Mouse (Mus musculus) CH12.LX (cell line): ENCODE results near the gene Gh. TPM values are rescaled to one million over a fixed set of nuclear protein-coding genes. Genes with fewer than 3 reads are reported as not detected.

Source experiments
- DNase-seq: peaks from one replicate; pipeline ENCODE4 v3.0.0-alpha.2; 2013; ENCODE audit errors: extremely low read depth
- H3K27ac ChIP-seq: 2 replicates; pipeline ENCODE4 v1.5.1; 2012; ENCODE audit warnings: low read depth, mild to moderate bottlenecking, control low read depth, moderate library complexity; ENCODE audit not compliant: insufficient read depth
- H3K27me3 ChIP-seq: replicated peaks from 2 replicates; pipeline ENCODE3; 2012; ENCODE audit warnings: inconsistent platforms
- H3K36me3 ChIP-seq, 2 experiments: replicated peaks in 1 of 2; 2 replicates each; pipeline versions ENCODE3 to v1.6.1; 2012; ENCODE audit warnings: inconsistent platforms in 1 of 2, low read length in 1 of 2, mild to moderate bottlenecking in 1 of 2, mixed read lengths in 1 of 2, moderate library complexity in 1 of 2; ENCODE audit not compliant: control insufficient read depth in 1 of 2, insufficient read depth in 1 of 2
- H3K4me1 ChIP-seq, 2 experiments: 2 replicates each; pipeline ENCODE4 v1.6.1; 2012; ENCODE audit warnings: inconsistent platforms in 1 of 2, moderate library complexity in 1 of 2; ENCODE audit not compliant: insufficient read depth in 2 of 2, control insufficient read depth in 1 of 2
- H3K4me2 ChIP-seq: 2 replicates; pipeline ENCODE4 v1.6.1; 2012; ENCODE audit warnings: low read depth, mild to moderate bottlenecking, control low read depth; ENCODE audit not compliant: poor library complexity, insufficient read depth, severe bottlenecking
- H3K4me3 ChIP-seq, 3 experiments: fragments of 150-350 bp in 1 of 3; sonication (generic) in 1 of 3; replicated peaks in 1 of 3; 2 replicates each; pipeline versions ENCODE3 to v1.5.1; 2011 to 2012; ENCODE audit warnings: low read depth in 2 of 3, low read length in 2 of 3, mild to moderate bottlenecking in 2 of 3, moderate library complexity in 2 of 3, control low read depth in 1 of 3, improper control_type of control experiment in 1 of 3, inconsistent platforms in 1 of 3, mixed read lengths in 1 of 3; ENCODE audit not compliant: poor library complexity in 1 of 3
- H3K79me2 ChIP-seq: replicated peaks from 2 replicates; pipeline ENCODE4 v1.6.1; 2012; ENCODE audit warnings: mild to moderate bottlenecking, moderate library complexity; ENCODE audit not compliant: control insufficient read depth, poor library complexity, insufficient read depth, severe bottlenecking; ENCODE audit errors: extremely low read depth
- H3K9ac ChIP-seq: 2 replicates; pipeline ENCODE4 v1.6.1; 2012; ENCODE audit warnings: low read depth, mild to moderate bottlenecking, control low read depth, moderate library complexity; ENCODE audit not compliant: insufficient read depth
- H3K9me3 ChIP-seq: replicated peaks from 2 replicates; pipeline ENCODE3; 2012; ENCODE audit warnings: low read length, inconsistent platforms, mixed read lengths
- CHD1 ChIP-seq: IDR thresholded peaks from 2 replicates; pipeline ENCODE4 v1.6.1; 2012; ENCODE audit warnings: low read depth, low read length, improper control_type of control experiment, inconsistent platforms
- CTCF ChIP-seq, 2 experiments: IDR thresholded peaks in 1 of 2; conservative IDR thresholded peaks in 1 of 2; 2 replicates each; pipeline ENCODE4 v1.5.1; 2011 to 2012; ENCODE audit warnings: low read depth in 2 of 2, low read length in 2 of 2, improper control_type of control experiment in 1 of 2, inconsistent platforms in 1 of 2, mild to moderate bottlenecking in 1 of 2, moderate library complexity in 1 of 2
- E2F4 ChIP-seq: IDR thresholded peaks from 2 replicates; pipeline ENCODE4 v1.6.1; 2011; ENCODE audit warnings: low read depth, low read length, improper control_type of control experiment; ENCODE audit not compliant: insufficient replicate concordance
- ELF1 ChIP-seq: IDR thresholded peaks from 2 replicates; pipeline ENCODE4 v1.6.1; 2014; ENCODE audit warnings: low read depth, mild to moderate bottlenecking, inconsistent platforms, low read length, improper control_type of control experiment
- HCFC1 ChIP-seq: IDR thresholded peaks from 2 replicates; pipeline ENCODE4 v1.6.1; 2012; ENCODE audit warnings: low read depth, mild to moderate bottlenecking, inconsistent platforms, low read length, improper control_type of control experiment
- JUN ChIP-seq: IDR thresholded peaks from 2 replicates; pipeline ENCODE4 v1.6.1; 2011; ENCODE audit warnings: low read depth, mild to moderate bottlenecking, low read length, improper control_type of control experiment, moderate library complexity; ENCODE audit not compliant: insufficient read depth
- JUND ChIP-seq: conservative IDR thresholded peaks from 2 replicates; pipeline ENCODE4 v1.6.1; 2011; ENCODE audit warnings: low read depth, low read length, improper control_type of control experiment
- KAT2A ChIP-seq: IDR thresholded peaks from 2 replicates; pipeline ENCODE4 v1.6.1; 2012; ENCODE audit warnings: low read length, improper control_type of control experiment, inconsistent platforms; ENCODE audit not compliant: insufficient replicate concordance
- MAZ ChIP-seq: IDR thresholded peaks from 2 replicates; pipeline ENCODE4 v1.6.1; 2012; ENCODE audit warnings: low read depth, mild to moderate bottlenecking, inconsistent platforms, low read length, improper control_type of control experiment, moderate library complexity
- MEF2A ChIP-seq: IDR thresholded peaks from 2 replicates; pipeline ENCODE4 v1.6.1; 2014; ENCODE audit warnings: low read depth, mild to moderate bottlenecking, inconsistent platforms, low read length, improper control_type of control experiment, borderline replicate concordance
- MXI1 ChIP-seq: IDR thresholded peaks from 2 replicates; pipeline ENCODE4 v1.6.1; 2011; ENCODE audit warnings: mild to moderate bottlenecking, low read depth, low read length, improper control_type of control experiment
- MYC ChIP-seq: IDR thresholded peaks from 2 replicates; pipeline ENCODE4 v1.6.1; 2011; ENCODE audit warnings: low read depth, mild to moderate bottlenecking, improper control_type of control experiment, low read length
- NRF1 ChIP-seq: IDR thresholded peaks from 2 replicates; pipeline ENCODE4 v1.6.1; 2014; ENCODE audit warnings: low read depth, mild to moderate bottlenecking, inconsistent platforms, low read length, improper control_type of control experiment, moderate library complexity
- PAX5 ChIP-seq: IDR thresholded peaks from 2 replicates; pipeline ENCODE4 v1.6.1; 2012; ENCODE audit warnings: low read length, inconsistent platforms, mixed read lengths
- POLR2A ChIP-seq: IDR thresholded peaks from 2 replicates; pipeline ENCODE4 v1.6.1; 2011; ENCODE audit warnings: low read depth, mild to moderate bottlenecking, improper control_type of control experiment, low read length
- POLR2AphosphoS2 ChIP-seq: IDR thresholded peaks from 2 replicates; pipeline ENCODE4 v1.6.1; 2011; ENCODE audit warnings: low read depth, low read length, improper control_type of control experiment
- RAD21 ChIP-seq: IDR thresholded peaks from 2 replicates; pipeline ENCODE4 v1.6.1; 2011; ENCODE audit warnings: low read depth, mild to moderate bottlenecking, low read length, improper control_type of control experiment, moderate library complexity
- RCOR1 ChIP-seq: conservative IDR thresholded peaks from 2 replicates; pipeline ENCODE4 v1.6.1; 2012; ENCODE audit warnings: low read depth, mild to moderate bottlenecking, inconsistent platforms, low read length, improper control_type of control experiment
- SIN3A ChIP-seq: IDR thresholded peaks from 2 replicates; pipeline ENCODE4 v1.6.1; 2012; ENCODE audit warnings: low read length, improper control_type of control experiment, inconsistent platforms
- SMC3 ChIP-seq: IDR thresholded peaks from 2 replicates; pipeline ENCODE4 v1.6.1; 2011; ENCODE audit warnings: low read depth, low read length, improper control_type of control experiment
- TBP ChIP-seq: conservative IDR thresholded peaks from 2 replicates; pipeline ENCODE4 v1.6.1; 2011; ENCODE audit warnings: low read depth, low read length, improper control_type of control experiment
- TCF12 ChIP-seq: IDR thresholded peaks from 2 replicates; pipeline ENCODE4 v1.6.1; 2014; ENCODE audit warnings: low read depth, mild to moderate bottlenecking, inconsistent platforms, low read length, improper control_type of control experiment
- UBTF ChIP-seq: IDR thresholded peaks from 2 replicates; pipeline ENCODE4 v1.6.1; 2012; ENCODE audit warnings: low read depth, mild to moderate bottlenecking, inconsistent platforms, low read length, improper control_type of control experiment, moderate library complexity
- USF1 ChIP-seq: IDR thresholded peaks from 2 replicates; pipeline ENCODE4 v1.6.1; 2014; ENCODE audit warnings: low read depth, mild to moderate bottlenecking, inconsistent platforms, low read length, improper control_type of control experiment
- USF2 ChIP-seq: conservative IDR thresholded peaks from 2 replicates; pipeline ENCODE4 v1.6.1; 2011; ENCODE audit warnings: low read depth, low read length, improper control_type of control experiment
- ZC3H11A ChIP-seq: IDR thresholded peaks from 2 replicates; pipeline ENCODE4 v1.6.1; 2012; ENCODE audit warnings: low read depth, mild to moderate bottlenecking, inconsistent platforms, low read length, improper control_type of control experiment
- ZKSCAN1 ChIP-seq: IDR thresholded peaks from 2 replicates; pipeline ENCODE4 v1.6.1; 2012; ENCODE audit warnings: low read depth, inconsistent platforms, low read length, improper control_type of control experiment, borderline replicate concordance
- ZNF384 ChIP-seq: IDR thresholded peaks from 2 replicates; pipeline ENCODE4 v1.6.1; 2012; ENCODE audit warnings: low read depth, low read length, improper control_type of control experiment, inconsistent platforms
- dilution Hi-C: fragments of 300-500 bp; cut with MboI; formaldehyde crosslinking; loops from 2 replicates; pipeline ENCODE4 v1.14.3; 2020; ENCODE audit warnings: low sequenced_read_pairs; ENCODE audit not compliant: extremely low pct_unique_long_range_greater_than_20kb, extremely low pct_ligation_motif_present
- in situ Hi-C: fragments of 300-500 bp; cut with MboI; formaldehyde crosslinking; loops from 3 replicates; pipeline ENCODE4 v1.14.3; 2019; ENCODE audit warnings: low sequenced_read_pairs, low pct_ligation_motif_present, low pct_unique_long_range_greater_than_20kb, mixed read lengths
- polyA plus RNA-seq: library from polyadenylated mRNA; unstranded; fragments of >175 nt; gene quantifications from 2 replicates; pipeline ENCODE4 v1.2.1, GENCODE M21; 2012; ENCODE audit warnings: low read depth; ENCODE audit not compliant: insufficient read length
- total RNA-seq, 2 experiments: library from RNA; depleted of rRNA; stranded (reverse); fragments of 300-350 nt in 1 of 2; fragments of >200 nt in 1 of 2; gene quantifications; 2 replicates each; pipeline ENCODE4 v1.2.3; 2012 to 2014

The Gh gene
- total and polyA plus RNA-seq, 3 experiments = 0.38 to 1.0 (median 0.68) TPM

DNA sequence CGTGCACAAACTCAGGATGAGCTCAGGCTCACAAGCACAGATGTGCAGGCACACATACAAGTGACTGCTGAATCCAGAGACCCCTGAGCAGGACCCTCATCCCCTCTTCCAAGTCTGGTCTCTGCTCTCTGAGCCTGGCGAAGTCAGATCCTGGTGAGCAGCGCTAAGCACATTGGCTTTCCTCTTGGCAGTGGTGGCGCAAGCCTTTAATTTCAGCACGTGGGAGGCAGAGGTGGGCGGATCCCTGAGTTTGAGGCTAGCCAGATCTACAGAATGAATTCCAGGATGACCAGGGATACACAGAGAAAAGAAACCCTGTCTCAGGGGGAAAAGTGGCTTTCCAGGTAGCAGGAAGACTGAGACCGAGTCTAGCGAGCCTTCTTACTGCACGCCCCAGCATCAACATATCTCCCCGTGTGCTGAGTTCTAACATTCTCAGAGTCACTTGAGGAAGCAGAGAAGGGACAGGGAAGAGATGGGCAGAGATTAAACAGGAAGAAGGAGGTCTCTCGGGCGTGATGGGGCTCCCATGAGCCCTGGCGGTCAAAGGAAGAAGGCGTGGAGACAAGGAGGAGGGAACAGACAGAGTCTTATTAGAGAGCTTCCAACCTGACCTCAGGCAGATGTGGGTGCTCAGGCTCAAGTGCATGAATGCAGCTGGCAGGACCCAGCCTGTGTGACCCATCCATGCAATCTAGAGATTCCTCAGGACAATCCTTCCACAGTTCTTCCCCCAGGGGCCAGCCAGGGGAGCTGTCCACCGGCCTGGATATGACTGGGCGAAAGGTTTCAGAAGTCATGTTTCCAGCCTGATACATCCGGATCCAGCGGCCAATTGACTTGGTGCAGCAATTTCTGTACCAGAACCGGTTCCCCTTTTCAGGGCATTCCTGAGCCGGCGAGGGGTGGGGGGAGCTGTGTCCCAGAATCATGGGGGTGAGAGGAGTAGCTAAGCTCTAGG is 17.0 kb upstream of the Gh start (continued):
- TF ChIP-seq CHD1 (no peak), JUND (no peak), ELF1 (peak; percentile 60), MAZ (no peak), SMC3 (no peak), HCFC1 (peak; percentile 36; the same call in 1 of the 2 replicates), POLR2A (peak; percentile 60), NRF1 (no peak), POLR2AphosphoS2 (no peak), CTCF (conservative IDR thresholded peaks at IDR 0.05 in 1 of 2, IDR thresholded peaks at IDR 0.05 in 1 of 2; ENCODE audit: low read depth in 2 of 2, low read length in 2 of 2) (no peak), PAX5 (no peak), ZC3H11A (no peak), RAD21 (no peak), MYC (no peak)
- TF ChIP-seq, all 38 proteins: peak for 6

- H3K9ac ChIP-seq = no peak overlapping the region
- H3K79me2 ChIP-seq = peaks cover 15% of the 10 kb centered on the region
- DNase-seq = no peak
- no peak overlapping the region for H3K4me3 ChIP-seq
- TF ChIP-seq KAT2A (no peak), SIN3A (no peak), JUN (no peak), MEF2A (no peak), RCOR1 (no peak), ZNF384 (no peak), CHD1 (no peak), NRF1 (no peak), USF2 (no peak), UBTF (no peak), MAZ (no peak), TCF12 (no peak), ZKSCAN1 (no peak), ELF1 (no peak), TBP (no peak), USF1 (no peak), E2F4 (no peak), CTCF (conservative IDR thresholded peaks at IDR 0.05 in 1 of 2, IDR thresholded peaks at IDR 0.05 in 1 of 2; ENCODE audit: low read depth in 2 of 2, low read length in 2 of 2) (no peak), MXI1 (no peak)
- no peak overlapping the region for H3K4me2 ChIP-seq
- H3K27me3 ChIP-seq = no peaks in the 10 kb centered on the region
- H3K27ac ChIP-seq = no peak overlapping the region
- in situ Hi-C loops = loop anchor here (25.0 kb wide), 1 partner anchor 444 kb away; the partner anchor contains the start of genes Milr1 and Pecam1
- dilution Hi-C loops = no loop called here
- peaks cover 11 to 14% of the 10 kb centered on the region in 2 experiments for H3K36me3 ChIP-seq
- peaks cover 25 to 64% of the 10 kb centered on the region in 2 experiments for H3K4me1 ChIP-seq
- H3K9me3 ChIP-seq = no peaks in the 10 kb centered on the region
Measured at GRCm38 (mm10) chr11:106317801-106318200, 16.1 kb upstream of the Gh start.
